Mouse (Mus musculus): ENCODE results near the gene Casp7. TPM values are rescaled to one million over a fixed set of nuclear protein-coding genes. Genes with fewer than 3 reads are reported as not detected.
A peak's percentile ranks its signal among the peaks of the same experiment; 100 is the strongest.

The Casp7 gene
- total and polyA plus RNA-seq, 3 experiments = 69.4 to 70.4 TPM; not detected in 1

DNA sequence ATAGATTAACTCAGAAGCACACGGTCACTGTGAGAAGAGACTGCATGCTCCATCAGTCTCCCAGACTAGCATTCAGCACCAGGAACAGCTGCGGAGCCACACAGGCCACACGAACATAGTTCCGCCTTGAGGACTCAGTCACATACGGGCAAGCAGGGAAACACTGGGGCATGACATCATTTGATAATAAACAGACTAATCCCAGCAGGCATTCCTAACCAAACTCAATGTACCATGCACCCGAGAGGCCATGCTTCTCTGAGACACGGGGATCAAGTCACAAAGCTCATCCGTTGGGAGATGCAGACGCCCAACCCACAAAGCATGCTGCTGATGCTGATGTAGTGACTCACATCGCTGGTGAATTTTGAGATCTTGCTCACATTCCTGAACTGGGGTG is 22.9 kb upstream of the Casp7 start:
- no peaks in the 10 kb centered on the region for H3K79me2 ChIP-seq (ENCODE audit: control insufficient read depth, insufficient read depth, low read length, poor library complexity)
- H3K27me3 ChIP-seq (ENCODE audit: control insufficient read depth in 1 of 2, insufficient read depth in 2 of 2, low read length in 2 of 2) = no peaks in the 10 kb centered on the region; a peak in 1 of 4 replicates
- no peak for DNase-seq (ENCODE audit: low read depth, low spot score)
- H3K27ac ChIP-seq (ENCODE audit: control insufficient read depth, low read depth, low read length) = no peak overlapping the region
- peaks cover 7 to 9% of the 10 kb centered on the region in 2 experiments; a peak in 3 of 4 replicates for H3K4me1 ChIP-seq (ENCODE audit: control insufficient read depth in 1 of 2, insufficient read depth in 2 of 2, low read length in 2 of 2)
- TF ChIP-seq GABPA (IDR thresholded peaks at IDR 0.05; ENCODE audit: low read depth, low read length) = no peak
- no peak for TF ChIP-seq MEF2A (IDR thresholded peaks at IDR 0.05; ENCODE audit: extremely low read depth, insufficient replicate concordance, low read depth, low read length, poor library complexity, severe bottlenecking)
- no peak for TF ChIP-seq NELFE (IDR thresholded peaks at IDR 0.05; ENCODE audit: low read depth, low read length)
- TF ChIP-seq MYB (IDR thresholded peaks at IDR 0.05; ENCODE audit: low read depth, low read length) = no peak
- TF ChIP-seq CTCF (IDR thresholded peaks at IDR 0.05 in 2 of 3, conservative IDR thresholded peaks at IDR 0.05 in 1 of 3; ENCODE audit: control insufficient read depth in 1 of 3, insufficient read depth in 1 of 3, low read depth in 2 of 3, low read length in 3 of 3, poor library complexity in 1 of 3, severe bottlenecking in 1 of 3) = no peak
- TF ChIP-seq HCFC1 (IDR thresholded peaks at IDR 0.05; ENCODE audit: low read depth, low read length) = no peak
- no peak for TF ChIP-seq MXI1 (IDR thresholded peaks at IDR 0.05; ENCODE audit: low read depth, low read length)
- TF ChIP-seq ZC3H11A (IDR thresholded peaks at IDR 0.05; ENCODE audit: low read depth, low read length) = no peak
- TF ChIP-seq ETS1 (IDR thresholded peaks at IDR 0.05; ENCODE audit: low read depth, low read length) = no peak
- no peak for TF ChIP-seq ZKSCAN1 (IDR thresholded peaks at IDR 0.05; ENCODE audit: low read depth, low read length)
- no peak for TF ChIP-seq RAD21 (IDR thresholded peaks at IDR 0.05; ENCODE audit: low read depth, low read length)
- no peak for TF ChIP-seq TCF12 (IDR thresholded peaks at IDR 0.05; ENCODE audit: low read depth, low read length)
- no peak for TF ChIP-seq JUND (IDR thresholded peaks at IDR 0.05; ENCODE audit: low read depth, low read length)
- H3K9me3 ChIP-seq (replicated peaks; ENCODE audit: insufficient read depth, low read length) = no peaks in the 10 kb centered on the region
- H3K9ac ChIP-seq (ENCODE audit: control insufficient read depth, low read depth, low read length, poor library complexity, severe bottlenecking) = no peak overlapping the region
- H3K4me3 ChIP-seq (ENCODE audit: control insufficient read depth in 1 of 2, insufficient read depth in 1 of 2, low read depth in 2 of 2, low read length in 2 of 2) = no peak overlapping the region
- H3K36me3 ChIP-seq (ENCODE audit: control insufficient read depth in 1 of 2, insufficient read depth in 2 of 2, low read length in 2 of 2) = peaks cover 0 to 11% of the 10 kb centered on the region in 2 experiments; a peak in 2 of 4 replicates

GRCm38 (mm10) chr19:56378007-56378406 is 18.9 kb upstream of the Casp7 start:
- Histone ChIP-seq H3K79me2 (ENCODE audit: control insufficient read depth, insufficient read depth, low read length, poor library complexity) (no peaks in the 10 kb centered on the region), H3K9me3 (replicated peaks; ENCODE audit: insufficient read depth, low read length) (no peaks in the 10 kb centered on the region), H3K27ac (ENCODE audit: control insufficient read depth, low read depth, low read length) (no peak overlapping the region), H3K4me3 (ENCODE audit: control insufficient read depth in 1 of 2, insufficient read depth in 1 of 2, low read depth in 2 of 2, low read length in 2 of 2) (no peak overlapping the region), H3K36me3 (ENCODE audit: control insufficient read depth in 1 of 2, insufficient read depth in 2 of 2, low read length in 2 of 2) (peaks cover 0 to 21% of the 10 kb centered on the region in 2 experiments; a peak in 2 of 4 replicates), H3K4me1 (ENCODE audit: control insufficient read depth in 1 of 2, insufficient read depth in 2 of 2, low read length in 2 of 2) (peaks cover 7 to 29% of the 10 kb centered on the region in 2 experiments), H3K27me3 (ENCODE audit: control insufficient read depth in 1 of 2, insufficient read depth in 2 of 2, low read length in 2 of 2) (no peaks in the 10 kb centered on the region; a peak in 1 of 4 replicates), H3K9ac (ENCODE audit: control insufficient read depth, low read depth, low read length, poor library complexity, severe bottlenecking) (no peak overlapping the region)
- DNase-seq (ENCODE audit: low read depth, low spot score) = peak; percentile 54
- TF ChIP-seq GATA1 (IDR thresholded peaks at IDR 0.05; ENCODE audit: low read depth, low read length) (0 out of 2 replicates have a peak, but pooled peaks have one; percentile 34), MYC (IDR thresholded peaks at IDR 0.05; ENCODE audit: low read depth, low read length) (no peak), MAZ (IDR thresholded peaks at IDR 0.05; ENCODE audit: low read depth, low read length) (no peak), RCOR1 (IDR thresholded peaks at IDR 0.05; ENCODE audit: low read depth, low read length) (peak; percentile 86), SIN3A (IDR thresholded peaks at IDR 0.05; ENCODE audit: low read length) (no peak), MYB (IDR thresholded peaks at IDR 0.05; ENCODE audit: low read depth, low read length) (no peak), TAL1 (IDR thresholded peaks at IDR 0.05; ENCODE audit: low read length) (peak; percentile 40; the same call in 1 of the 2 replicates), POLR2A (IDR thresholded peaks at IDR 0.05; ENCODE audit: control insufficient read depth in 1 of 2, insufficient read depth in 1 of 2, low read depth in 1 of 2, low read length in 2 of 2, poor library complexity in 1 of 2) (no peak), EP300 (IDR thresholded peaks at IDR 0.05; ENCODE audit: low read depth in 1 of 2, low read length in 2 of 2) (peak; percentile 57 to 61; a peak in 3 of 4 replicates), UBTF (IDR thresholded peaks at IDR 0.05; ENCODE audit: borderline replicate concordance, insufficient read depth, low read depth, low read length) (no peak), ZNF384 (IDR thresholded peaks at IDR 0.05; ENCODE audit: low read depth, low read length) (peak; percentile 87), ETS1 (IDR thresholded peaks at IDR 0.05; ENCODE audit: low read depth, low read length) (no peak), MXI1 (IDR thresholded peaks at IDR 0.05; ENCODE audit: low read depth, low read length) (no peak), TCF12 (IDR thresholded peaks at IDR 0.05; ENCODE audit: low read depth, low read length) (peak; percentile 77), CTCF (IDR thresholded peaks at IDR 0.05 in 2 of 3, conservative IDR thresholded peaks at IDR 0.05 in 1 of 3; ENCODE audit: control insufficient read depth in 1 of 3, insufficient read depth in 1 of 3, low read depth in 2 of 3, low read length in 3 of 3, poor library complexity in 1 of 3, severe bottlenecking in 1 of 3) (no peak), NRF1 (IDR thresholded peaks at IDR 0.05; ENCODE audit: insufficient read depth, low read depth, low read length, poor library complexity, severe bottlenecking) (no peak), POLR2AphosphoS2 (IDR thresholded peaks at IDR 0.05; ENCODE audit: low read length) (no peak), KAT2A (conservative IDR thresholded peaks at IDR 0.05; ENCODE audit: low read depth, low read length) (no peak), ZMIZ1 (IDR thresholded peaks at IDR 0.05; ENCODE audit: low read depth, low read length) (no peak)
